Mouse (Mus musculus) left cerebral cortex, adult 2 months (tissue): ENCODE measurements at regions not wholly inside any gene's neighbourhood (a gene's known extent, or its start where the extent isn't known, plus 50 kb on each side); places are given as distances from the start of the nearest gene placed in this dataset.

Source experiments
- DNase-seq, 2 experiments: peaks; one replicate each; pipeline ENCODE4 v3.0.0; 2021 to 2022; ENCODE audit warnings: low spot score in 2 of 2, mixed read lengths in 1 of 2; ENCODE audit errors: extremely low spot score in 1 of 2
- H3K27ac ChIP-seq: fragments of 200-600 bp; 2 replicates; pipeline ENCODE4 v1.8.1; 2022
- H3K4me3 ChIP-seq: fragments of 200-600 bp; 2 replicates; pipeline ENCODE4 v1.8.1; 2022
- CTCF ChIP-seq: fragments of 200-600 bp; IDR thresholded peaks from 2 replicates; pipeline ENCODE4 v1.8.1; 2022; ENCODE audit warnings: antibody characterized with exemption, mild to moderate bottlenecking, moderate library complexity
- intact Hi-C: fragments of 180-260 bp; cut with DNase I; formaldehyde crosslinking; loops from one replicate; pipeline ENCODE4 v1.15.1; 2025

- TF ChIP-seq CTCF: no peak
These were observed 499.1 kb upstream of the Sox9 start for GRCm38 (mm10) chr11:112282911-112283310.

DNA sequence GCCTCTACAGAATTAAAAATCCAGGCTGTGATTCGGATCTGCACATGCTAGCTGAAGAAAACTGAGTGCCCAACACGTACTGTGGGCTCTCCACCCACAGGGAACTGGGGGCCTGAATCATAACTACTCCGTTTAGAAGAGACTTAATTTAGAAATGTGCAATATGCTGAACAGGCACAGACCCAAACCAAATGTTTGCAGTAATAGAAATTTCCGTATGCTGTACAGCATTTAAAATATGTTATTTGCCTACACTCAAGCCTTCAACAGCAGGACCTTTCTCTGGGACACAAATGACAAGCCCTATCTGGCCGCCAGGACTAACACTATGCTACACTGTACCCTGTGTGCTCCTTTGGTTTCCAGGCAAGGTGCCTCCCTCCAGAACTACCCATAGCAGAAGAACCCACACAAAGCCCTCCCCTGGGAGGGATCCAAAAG, 483.1 kb upstream of the Sox9 start:
- intact Hi-C loops: loop anchor here (1.0 to 2.0 kb wide), 2 partner anchors 164 to 171 kb away; no protein-coding TSS in a partner anchor
- H3K27ac ChIP-seq: 0 out of 2 replicates have a peak overlapping the region, but pooled peaks have one; percentile 17
- DNase-seq: peak; percentile 9 to 32
- no peak overlapping the region for H3K4me3 ChIP-seq
- no peak; the same call in 1 of the 2 replicates for TF ChIP-seq CTCF

More at GRCm38 (mm10) chr11:112282911-112283310, 499.1 kb upstream of the Sox9 start:
- no peak for DNase-seq
- Histone ChIP-seq H3K4me3 (no peak overlapping the region), H3K27ac (no peak overlapping the region)
- intact Hi-C loops: no loop called here

- TF ChIP-seq CTCF: no peak
- no peak for DNase-seq
- intact Hi-C loops: no loop called here
- H3K27ac ChIP-seq: no peak overlapping the region
- H3K4me3 ChIP-seq: no peak overlapping the region
These were observed 478.9 kb upstream of the Sox9 start for GRCm38 (mm10) chr11:112303091-112303490.

- DNase-seq: no peak
- H3K27ac ChIP-seq: no peak overlapping the region
- TF ChIP-seq CTCF: no peak
- H3K4me3 ChIP-seq: no peak overlapping the region
- intact Hi-C loops: no loop called here
These were observed 456.2 kb upstream of the Sox9 start for GRCm38 (mm10) chr11:112325850-112326249.

DNA sequence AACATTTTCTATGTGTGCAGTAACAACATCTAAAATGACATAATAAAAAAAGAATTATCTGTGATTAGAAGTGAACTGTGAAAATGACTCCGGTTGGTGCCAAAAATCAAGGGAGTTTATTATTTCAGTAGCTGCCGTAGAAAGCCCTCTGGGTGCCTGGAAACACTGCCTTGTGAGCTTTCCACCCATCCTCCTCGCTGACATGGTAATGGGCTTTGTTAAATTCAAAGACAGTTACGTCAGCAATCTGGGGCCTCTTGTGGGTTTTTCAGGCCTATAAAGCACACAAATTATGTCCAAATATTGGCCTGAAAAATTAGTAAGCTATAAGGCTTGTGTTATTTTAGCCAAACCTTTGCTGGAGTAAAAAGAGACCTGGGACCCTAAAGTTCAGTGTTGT, 454.4 kb upstream of the Sox9 start:
- no peak for TF ChIP-seq CTCF
- Histone ChIP-seq H3K27ac (no peak overlapping the region), H3K4me3 (no peak overlapping the region)
- no peak for DNase-seq
- intact Hi-C loops: no loop called here

DNA sequence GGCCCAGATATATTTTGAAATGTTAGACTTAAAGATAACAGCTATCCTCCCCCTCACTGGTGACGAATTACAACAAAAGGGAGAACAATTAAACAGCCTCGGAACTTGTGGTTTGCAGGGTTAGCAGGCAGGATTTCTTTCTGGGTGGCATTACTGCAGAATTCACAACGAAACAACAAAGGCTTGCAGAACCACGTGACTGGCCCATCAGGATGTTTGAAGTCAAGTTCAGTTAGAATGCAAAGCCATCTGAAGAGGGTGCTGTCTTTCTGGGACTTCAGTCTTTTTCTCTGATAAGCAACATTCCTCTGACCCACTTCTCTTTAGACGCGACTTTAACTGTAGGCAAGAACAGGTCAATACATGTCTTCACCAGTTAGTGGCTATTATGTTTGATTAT, 436.9 kb upstream of the Sox9 start:
- intact Hi-C loops: no loop called here
- TF ChIP-seq CTCF: no peak
- no peak overlapping the region for H3K27ac ChIP-seq
- DNase-seq: no peak
- H3K4me3 ChIP-seq: no peak overlapping the region

- TF ChIP-seq CTCF: no peak
- DNase-seq: no peak
- intact Hi-C loops: no loop called here
- H3K4me3 ChIP-seq: no peak overlapping the region
- no peak overlapping the region for H3K27ac ChIP-seq
These were observed 436.4 kb upstream of the Sox9 start for GRCm38 (mm10) chr11:112345586-112345985.

GRCm38 (mm10) chr11:112346089-112346488, 435.9 kb upstream of the Sox9 start:
- Histone ChIP-seq H3K4me3 (no peak overlapping the region), H3K27ac (no peak overlapping the region)
- intact Hi-C loops: no loop called here
- TF ChIP-seq CTCF: no peak
- no peak for DNase-seq

GRCm38 (mm10) chr11:112346532-112346931, 435.5 kb upstream of the Sox9 start:
- Histone ChIP-seq H3K4me3 (no peak overlapping the region), H3K27ac (no peak overlapping the region)
- TF ChIP-seq CTCF: no peak
- intact Hi-C loops: no loop called here
- DNase-seq: no peak

DNA sequence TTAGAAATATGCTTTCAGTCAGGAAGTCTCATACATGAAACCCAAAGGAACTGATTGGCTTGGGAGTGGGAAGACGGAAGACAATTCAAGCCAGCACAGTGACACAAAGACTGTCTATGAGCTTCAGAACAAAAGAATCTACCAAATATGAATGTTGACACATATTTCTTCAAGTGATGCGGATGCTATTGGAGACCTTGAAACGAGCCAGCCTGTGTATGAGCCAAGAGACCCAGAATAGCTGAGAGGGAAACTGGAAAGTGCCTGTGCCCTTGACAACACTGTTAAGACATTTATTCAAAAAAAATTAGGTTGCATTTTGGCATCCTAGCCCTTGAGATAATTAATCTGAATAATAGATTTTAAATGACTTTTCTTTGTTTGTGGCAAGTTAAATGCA, 426.7 kb upstream of the Sox9 start:
- Histone ChIP-seq H3K4me3 (no peak overlapping the region), H3K27ac (no peak overlapping the region)
- intact Hi-C loops: no loop called here
- no peak for TF ChIP-seq CTCF
- DNase-seq: no peak

GRCm38 (mm10) chr11:112366715-112367114, 415.3 kb upstream of the Sox9 start:
- H3K4me3 ChIP-seq: no peak overlapping the region
- DNase-seq: no peak
- H3K27ac ChIP-seq: no peak overlapping the region
- no peak for TF ChIP-seq CTCF
- intact Hi-C loops: no loop called here

DNA sequence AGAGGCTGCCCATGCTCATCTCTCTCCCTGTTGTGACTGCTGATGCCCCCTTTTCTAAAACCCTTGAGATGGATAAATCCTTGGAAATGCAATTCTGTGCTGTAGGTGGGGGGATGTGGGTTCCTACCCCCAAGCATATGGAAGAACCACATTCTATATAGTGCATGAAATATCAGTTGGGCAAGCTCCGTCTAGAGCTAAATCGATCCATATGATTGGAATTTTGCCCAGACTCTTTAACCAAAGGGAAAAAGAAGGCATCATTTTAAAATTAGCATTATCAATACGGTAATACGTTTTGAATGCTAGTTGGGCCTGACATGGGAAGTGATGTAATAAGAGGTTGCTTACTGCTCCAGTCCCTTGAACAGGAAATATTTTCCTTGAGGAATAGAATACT, 411.1 kb upstream of the Sox9 start:
- intact Hi-C loops: no loop called here
- no peak overlapping the region for H3K27ac ChIP-seq
- H3K4me3 ChIP-seq: no peak overlapping the region
- no peak for DNase-seq
- TF ChIP-seq CTCF: no peak

- DNase-seq: peak in 1 of 2 experiments; percentile 23
- Histone ChIP-seq H3K4me3 (no peak overlapping the region), H3K27ac (no peak overlapping the region)
- intact Hi-C loops: no loop called here
- no peak for TF ChIP-seq CTCF
These were observed 382.0 kb upstream of the Sox9 start for GRCm38 (mm10) chr11:112400069-112400468.
